Mouse (Mus musculus): ENCODE results near the gene Fcgr1.
"Not testable (repeated sequence)": the region's sequence is repeated elsewhere in the genome, so short reads cannot be mapped to it uniquely, and the experiment has no call there.

Fcgr1 gene

GRCm38 (mm10) chr3:96269511-96270474, 24.0 kb downstream of the Fcgr1 start, which contains the start of gene Hist2h2bb:
TSS of gene Hist2h2bb (plus strand) at chr3:96269752.
- DNase-seq = peak; percentile 73

- not testable (repeated sequence) for DNase-seq
Observed at GRCm38 (mm10) chr3:96268776-96269378, 24.9 kb downstream of the Fcgr1 start.

- DNase-seq = peak; percentile 64
Observed at GRCm38 (mm10) chr3:96268051-96268775, 25.6 kb downstream of the Fcgr1 start, which contains the start of gene Hist2h3b. TSS of gene Hist2h3b (plus strand) at chr3:96268654.

- DNase-seq = no peak
Observed at GRCm38 (mm10) chr3:96267541-96267940, 26.2 kb downstream of the Fcgr1 start.

- DNase-seq = no peak
Observed at GRCm38 (mm10) chr3:96266132-96266710, 27.5 kb downstream of the Fcgr1 start.

- no peak for DNase-seq
Observed at GRCm38 (mm10) chr3:96264404-96264949, 29.3 kb downstream of the Fcgr1 start.

GRCm38 (mm10) chr3:96263558-96264403, 30.0 kb downstream of the Fcgr1 start:
- DNase-seq = peak; percentile 30

GRCm38 (mm10) chr3:96262979-96263550, 30.7 kb downstream of the Fcgr1 start, which contains the start of gene Hist2h4:
TSS of gene Hist2h4 (minus strand) at chr3:96263311.
- peak; percentile 89 for DNase-seq

GRCm38 (mm10) chr3:96262216-96262875, 31.4 kb downstream of the Fcgr1 start:
- peak; percentile 58 for DNase-seq

- DNase-seq = no peak
Observed at GRCm38 (mm10) chr3:96261623-96262022, 32.1 kb downstream of the Fcgr1 start.

- no peak for DNase-seq
Observed at GRCm38 (mm10) chr3:96260220-96260619, 33.5 kb downstream of the Fcgr1 start.

GRCm38 (mm10) chr3:96257190-96257589, 36.6 kb downstream of the Fcgr1 start:
- no peak for DNase-seq

- no peak for DNase-seq
Observed at GRCm38 (mm10) chr3:96255926-96256593, 37.7 kb downstream of the Fcgr1 start.

GRCm38 (mm10) chr3:96254683-96255355, 39.0 kb downstream of the Fcgr1 start:
- no peak for DNase-seq

- no peak for DNase-seq
Observed at GRCm38 (mm10) chr3:96251787-96252186, 42.0 kb downstream of the Fcgr1 start.

GRCm38 (mm10) chr3:96250890-96251289, 42.9 kb downstream of the Fcgr1 start:
- DNase-seq = no peak

- no peak for DNase-seq
Observed at GRCm38 (mm10) chr3:96249034-96249345, 44.8 kb downstream of the Fcgr1 start.

GRCm38 (mm10) chr3:96248141-96249033, 45.4 kb downstream of the Fcgr1 start:
- DNase-seq = no peak

Data from right cerebral cortex, postnatal 4 days (tissue).